Mouse (Mus musculus): ENCODE measurements at regions not wholly inside any gene's neighbourhood (a gene's known extent, or its start where the extent isn't known, plus 50 kb on each side); places are given as distances from the start of the nearest gene placed in this dataset.

- Histone ChIP-seq H3K27me3 (ENCODE audit: control insufficient read depth, insufficient read depth, low read length) (no peaks in the 10 kb centered on the region), H3K4me1 (ENCODE audit: control insufficient read depth, insufficient read depth, low read length) (no peaks in the 10 kb centered on the region), H3K36me3 (replicated peaks; ENCODE audit: control insufficient read depth, insufficient read depth, low read depth, low read length) (no peaks in the 10 kb centered on the region), H3K9me3 (replicated peaks; ENCODE audit: control insufficient read depth, low read length) (no peaks in the 10 kb centered on the region), H3K4me3 (ENCODE audit: low read depth, low read length) (no peak overlapping the region), H3K4me2 (ENCODE audit: low read depth, low read length) (no peak overlapping the region), H3K9ac (replicated peaks; ENCODE audit: low read length) (no peak overlapping the region), H3K27ac (replicated peaks; ENCODE audit: low read depth, low read length) (no peak overlapping the region)
- 87% methylated on average over 3 of the region's 3 CpGs for WGBS
- no peak for DNase-seq (ENCODE audit: low spot score)
- no peak for ATAC-seq (replicated peaks; ENCODE audit: insufficient number of reproducible peaks, low FRiP score, low TSS enrichment, low read depth)
Measured at GRCm38 (mm10) chr19:19229305-19229994, 118.5 kb upstream of the Rorb start.

- DNase-seq (ENCODE audit: low spot score): no peak
- no peak overlapping the region for H3K9ac ChIP-seq (replicated peaks; ENCODE audit: low read length)
- WGBS: 97% methylated on average over 6 of the region's 6 CpGs
- no peaks in the 10 kb centered on the region for H3K4me1 ChIP-seq (ENCODE audit: control insufficient read depth, insufficient read depth, low read length)
- H3K9me3 ChIP-seq (replicated peaks; ENCODE audit: control insufficient read depth, low read length): no peaks in the 10 kb centered on the region
- no peak for ATAC-seq (replicated peaks; ENCODE audit: insufficient number of reproducible peaks, low FRiP score, low TSS enrichment, low read depth)
- H3K4me2 ChIP-seq (ENCODE audit: low read depth, low read length): no peak overlapping the region
- no peak overlapping the region for H3K27ac ChIP-seq (replicated peaks; ENCODE audit: low read depth, low read length)
- no peaks in the 10 kb centered on the region for H3K27me3 ChIP-seq (ENCODE audit: control insufficient read depth, insufficient read depth, low read length)
- no peak overlapping the region for H3K4me3 ChIP-seq (ENCODE audit: low read depth, low read length)
- no peaks in the 10 kb centered on the region for H3K36me3 ChIP-seq (replicated peaks; ENCODE audit: control insufficient read depth, insufficient read depth, low read depth, low read length)
Measured at GRCm38 (mm10) chr19:19220826-19221225, 109.8 kb upstream of the Rorb start.

- no peak for ATAC-seq (replicated peaks; ENCODE audit: insufficient number of reproducible peaks, low FRiP score, low TSS enrichment, low read depth)
- no peaks in the 10 kb centered on the region for H3K9me3 ChIP-seq (replicated peaks; ENCODE audit: control insufficient read depth, low read length)
- H3K4me1 ChIP-seq (ENCODE audit: control insufficient read depth, insufficient read depth, low read length): no peaks in the 10 kb centered on the region
- H3K27ac ChIP-seq (replicated peaks; ENCODE audit: low read depth, low read length): no peak overlapping the region
- WGBS: 82% methylated on average over 2 of the region's 2 CpGs
- no peak for DNase-seq (ENCODE audit: low spot score)
- H3K4me3 ChIP-seq (ENCODE audit: low read depth, low read length): no peak overlapping the region
- H3K9ac ChIP-seq (replicated peaks; ENCODE audit: low read length): no peak overlapping the region
- no peaks in the 10 kb centered on the region for H3K27me3 ChIP-seq (ENCODE audit: control insufficient read depth, insufficient read depth, low read length)
- H3K4me2 ChIP-seq (ENCODE audit: low read depth, low read length): no peak overlapping the region
- H3K36me3 ChIP-seq (replicated peaks; ENCODE audit: control insufficient read depth, insufficient read depth, low read depth, low read length): no peaks in the 10 kb centered on the region
Measured at GRCm38 (mm10) chr19:19219352-19219751, 108.4 kb upstream of the Rorb start.

- WGBS: 83% methylated on average over 3 of the region's 3 CpGs
- H3K4me2 ChIP-seq (ENCODE audit: low read depth, low read length): no peak overlapping the region
- no peaks in the 10 kb centered on the region for H3K4me1 ChIP-seq (ENCODE audit: control insufficient read depth, insufficient read depth, low read length)
- H3K27ac ChIP-seq (replicated peaks; ENCODE audit: low read depth, low read length): no peak overlapping the region
- DNase-seq (ENCODE audit: low spot score) (no peak), ATAC-seq (replicated peaks; ENCODE audit: insufficient number of reproducible peaks, low FRiP score, low TSS enrichment, low read depth) (no peak)
- H3K9me3 ChIP-seq (replicated peaks; ENCODE audit: control insufficient read depth, low read length): no peaks in the 10 kb centered on the region
- H3K36me3 ChIP-seq (replicated peaks; ENCODE audit: control insufficient read depth, insufficient read depth, low read depth, low read length): no peaks in the 10 kb centered on the region
- no peak overlapping the region for H3K9ac ChIP-seq (replicated peaks; ENCODE audit: low read length)
- no peak overlapping the region for H3K4me3 ChIP-seq (ENCODE audit: low read depth, low read length)
- no peaks in the 10 kb centered on the region for H3K27me3 ChIP-seq (ENCODE audit: control insufficient read depth, insufficient read depth, low read length)
Measured at GRCm38 (mm10) chr19:19218700-19219099, 107.7 kb upstream of the Rorb start.

- Histone ChIP-seq H3K27ac (replicated peaks; ENCODE audit: low read depth, low read length) (no peak overlapping the region), H3K36me3 (replicated peaks; ENCODE audit: control insufficient read depth, insufficient read depth, low read depth, low read length) (no peaks in the 10 kb centered on the region), H3K27me3 (ENCODE audit: control insufficient read depth, insufficient read depth, low read length) (no peaks in the 10 kb centered on the region), H3K9ac (replicated peaks; ENCODE audit: low read length) (no peak overlapping the region), H3K4me1 (ENCODE audit: control insufficient read depth, insufficient read depth, low read length) (no peaks in the 10 kb centered on the region), H3K4me3 (ENCODE audit: low read depth, low read length) (no peak overlapping the region), H3K9me3 (replicated peaks; ENCODE audit: control insufficient read depth, low read length) (no peaks in the 10 kb centered on the region), H3K4me2 (ENCODE audit: low read depth, low read length) (no peak overlapping the region)
- DNase-seq (ENCODE audit: low spot score) (no peak), ATAC-seq (replicated peaks; ENCODE audit: insufficient number of reproducible peaks, low FRiP score, low TSS enrichment, low read depth) (no peak)
- 72% methylated on average over 8 of the region's 8 CpGs for WGBS
Measured at GRCm38 (mm10) chr19:19199534-19199933, 88.5 kb upstream of the Rorb start.

- H3K4me3 ChIP-seq (ENCODE audit: low read depth, low read length): no peak overlapping the region
- WGBS: 31% methylated on average over 3 of the region's 3 CpGs
Measured at GRCm38 (mm10) chr19:19198780-19199179, 87.8 kb upstream of the Rorb start.

GRCm38 (mm10) chr19:19194728-19195127 lies 83.7 kb upstream of the Rorb start:
- no peaks in the 10 kb centered on the region for H3K9me3 ChIP-seq (replicated peaks; ENCODE audit: control insufficient read depth, low read length)
- H3K36me3 ChIP-seq (replicated peaks; ENCODE audit: control insufficient read depth, insufficient read depth, low read depth, low read length): no peaks in the 10 kb centered on the region
- H3K27me3 ChIP-seq (ENCODE audit: control insufficient read depth, insufficient read depth, low read length): no peaks in the 10 kb centered on the region
- no peak overlapping the region for H3K4me3 ChIP-seq (ENCODE audit: low read depth, low read length)
- no peak overlapping the region for H3K9ac ChIP-seq (replicated peaks; ENCODE audit: low read length)
- no peak overlapping the region for H3K27ac ChIP-seq (replicated peaks; ENCODE audit: low read depth, low read length)
- DNase-seq (ENCODE audit: low spot score) (no peak), ATAC-seq (replicated peaks; ENCODE audit: insufficient number of reproducible peaks, low FRiP score, low TSS enrichment, low read depth) (no peak)
- H3K4me1 ChIP-seq (ENCODE audit: control insufficient read depth, insufficient read depth, low read length): no peaks in the 10 kb centered on the region
- H3K4me2 ChIP-seq (ENCODE audit: low read depth, low read length): no peak overlapping the region
- WGBS: 37% methylated on average over 10 of the region's 10 CpGs

More at GRCm38 (mm10) chr19:19198780-19199179, 87.8 kb upstream of the Rorb start:
- H3K9ac ChIP-seq (replicated peaks; ENCODE audit: low read length): no peak overlapping the region
- no peaks in the 10 kb centered on the region for H3K4me1 ChIP-seq (ENCODE audit: control insufficient read depth, insufficient read depth, low read length)
- ATAC-seq (replicated peaks; ENCODE audit: insufficient number of reproducible peaks, low FRiP score, low TSS enrichment, low read depth) (no peak), DNase-seq (ENCODE audit: low spot score) (no peak)
- H3K27ac ChIP-seq (replicated peaks; ENCODE audit: low read depth, low read length): no peak overlapping the region
- H3K27me3 ChIP-seq (ENCODE audit: control insufficient read depth, insufficient read depth, low read length): no peaks in the 10 kb centered on the region
- H3K36me3 ChIP-seq (replicated peaks; ENCODE audit: control insufficient read depth, insufficient read depth, low read depth, low read length): no peaks in the 10 kb centered on the region
- H3K4me2 ChIP-seq (ENCODE audit: low read depth, low read length): no peak overlapping the region
- no peaks in the 10 kb centered on the region for H3K9me3 ChIP-seq (replicated peaks; ENCODE audit: control insufficient read depth, low read length)

- Histone ChIP-seq H3K4me2 (ENCODE audit: low read depth, low read length) (no peak overlapping the region), H3K27me3 (ENCODE audit: control insufficient read depth, insufficient read depth, low read length) (no peaks in the 10 kb centered on the region), H3K9me3 (replicated peaks; ENCODE audit: control insufficient read depth, low read length) (no peaks in the 10 kb centered on the region), H3K9ac (replicated peaks; ENCODE audit: low read length) (no peak overlapping the region), H3K4me1 (ENCODE audit: control insufficient read depth, insufficient read depth, low read length) (no peaks in the 10 kb centered on the region), H3K36me3 (replicated peaks; ENCODE audit: control insufficient read depth, insufficient read depth, low read depth, low read length) (no peaks in the 10 kb centered on the region), H3K27ac (replicated peaks; ENCODE audit: low read depth, low read length) (no peak overlapping the region), H3K4me3 (ENCODE audit: low read depth, low read length) (no peak overlapping the region)
- 73% methylated on average over 5 of the region's 5 CpGs for WGBS
- ATAC-seq (replicated peaks; ENCODE audit: insufficient number of reproducible peaks, low FRiP score, low TSS enrichment, low read depth): no peak
- no peak for DNase-seq (ENCODE audit: low spot score)
Measured at GRCm38 (mm10) chr19:19194306-19194705, 83.3 kb upstream of the Rorb start.
